Mouse (Mus musculus) MEL (cell line): ENCODE measurements around the gene A930009A15Rik.

Experiments used
- CTCF ChIP-seq, 3 experiments: IDR thresholded peaks in 2 of 3; conservative IDR thresholded peaks in 1 of 3; 2 replicates each; pipeline ENCODE4 v1.5.1; 2011 to 2012; ENCODE audit warnings: low read length in 3 of 3, low read depth in 2 of 3, mild to moderate bottlenecking in 2 of 3, improper control_type of control experiment in 1 of 3, inconsistent platforms in 1 of 3, mixed read lengths in 1 of 3, moderate library complexity in 1 of 3; ENCODE audit not compliant: control insufficient read depth in 1 of 3, insufficient read depth in 1 of 3, poor library complexity in 1 of 3, severe bottlenecking in 1 of 3
- ELF1 ChIP-seq: IDR thresholded peaks from 2 replicates; pipeline ENCODE4 v1.6.1; 2014; ENCODE audit warnings: low read depth, mild to moderate bottlenecking, inconsistent platforms, low read length, improper control_type of control experiment, moderate library complexity
- POLR2A ChIP-seq, 2 experiments: IDR thresholded peaks; 2 replicates each; pipeline ENCODE4 v1.6.1; 2011 to 2012; ENCODE audit warnings: low read length in 2 of 2, mild to moderate bottlenecking in 2 of 2, control low read depth in 1 of 2, improper control_type of control experiment in 1 of 2, low read depth in 1 of 2, moderate library complexity in 1 of 2; ENCODE audit not compliant: control insufficient read depth in 1 of 2, insufficient read depth in 1 of 2, poor library complexity in 1 of 2
- TBP ChIP-seq: IDR thresholded peaks from 2 replicates; pipeline ENCODE4 v1.8.0; 2011; ENCODE audit warnings: low read depth, low read length, improper control_type of control experiment
- ZC3H11A ChIP-seq: IDR thresholded peaks from 2 replicates; pipeline ENCODE4 v1.6.1; 2012; ENCODE audit warnings: low read depth, mild to moderate bottlenecking, inconsistent platforms, low read length, improper control_type of control experiment
- ZMIZ1 ChIP-seq: IDR thresholded peaks from 2 replicates; pipeline ENCODE4 v1.6.1; 2012; ENCODE audit warnings: low read depth, mild to moderate bottlenecking, inconsistent platforms, low read length, improper control_type of control experiment, moderate library complexity

- TF ChIP-seq POLR2A (IDR thresholded peaks at IDR 0.05; ENCODE audit: control insufficient read depth in 1 of 2, insufficient read depth in 1 of 2, low read depth in 1 of 2, low read length in 2 of 2, poor library complexity in 1 of 2): no peak
- no peak for TF ChIP-seq CTCF (IDR thresholded peaks at IDR 0.05 in 2 of 3, conservative IDR thresholded peaks at IDR 0.05 in 1 of 3; ENCODE audit: control insufficient read depth in 1 of 3, insufficient read depth in 1 of 3, low read depth in 2 of 3, low read length in 3 of 3, poor library complexity in 1 of 3, severe bottlenecking in 1 of 3)
- no peak for TF ChIP-seq TBP
- no peak for TF ChIP-seq ZMIZ1
- no peak for TF ChIP-seq ELF1
- TF ChIP-seq ZC3H11A: no peak
Measured at GRCm38 (mm10) chr10:115542917-115543316, 26.9 kb upstream of the A930009A15Rik start.
